Mouse (Mus musculus) myocyte (in vitro differentiated cells): ENCODE results near the gene Hdc.

Experiments
- POLR2A ChIP-seq: IDR thresholded peaks from one replicate; pipeline ENCODE4 v1.6.1; 2011; ENCODE audit warnings: low read depth, mild to moderate bottlenecking, control low read depth, moderate library complexity; ENCODE audit not compliant: insufficient read length
- POLR2AphosphoS2 ChIP-seq: IDR thresholded peaks from one replicate; pipeline ENCODE4 v1.6.1; 2011; ENCODE audit warnings: low read depth, control low read depth; ENCODE audit not compliant: insufficient read length

DNA sequence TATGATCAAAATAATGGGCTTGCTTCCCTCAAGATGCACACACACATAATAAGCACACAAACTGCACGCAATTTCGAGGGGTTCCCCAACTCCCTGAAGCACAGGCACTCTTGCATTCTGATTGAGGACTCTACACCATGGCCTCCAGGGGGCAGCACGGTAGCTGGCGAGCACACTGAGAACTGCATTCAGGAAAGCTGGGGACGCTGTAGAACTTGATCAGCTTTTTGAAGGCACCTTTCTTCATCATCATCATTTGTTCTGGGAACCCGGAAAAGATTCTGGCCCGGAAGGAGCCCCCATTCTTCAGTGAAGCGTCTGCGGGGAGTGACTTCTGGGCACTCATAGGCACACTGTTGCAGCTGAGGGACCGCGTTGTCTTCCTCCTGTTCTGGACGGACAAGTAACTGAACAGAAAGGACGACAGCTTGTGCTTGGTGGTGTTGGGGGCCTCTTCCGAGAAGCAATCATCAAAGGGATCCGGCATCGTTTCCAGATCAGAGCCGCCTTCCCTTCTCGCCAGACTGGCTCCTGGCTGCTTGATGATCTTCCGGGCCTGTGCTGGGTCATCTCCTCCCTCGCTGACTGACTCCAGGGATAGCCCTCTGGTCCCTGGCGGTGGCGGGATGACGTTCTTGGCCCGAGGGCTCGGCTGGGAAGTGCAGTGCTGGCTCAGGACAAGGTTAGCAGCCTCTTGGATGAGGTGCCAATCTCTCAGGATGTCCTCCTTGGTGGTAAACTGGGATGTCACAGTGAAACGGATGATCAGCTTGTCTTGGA, 25.1 kb downstream of the Hdc start:
- no peak for TF ChIP-seq POLR2AphosphoS2
- TF ChIP-seq POLR2A, result no peak
